Mouse (Mus musculus): Measurements from ENCODE around the gene Olfr143. TPM values are rescaled to one million over a fixed set of nuclear protein-coding genes. Genes with fewer than 3 reads are reported as not detected.

The Olfr143 gene
- polyA plus RNA-seq (2015; fragmentation: Nextera tagmentation; extraction: Ambion mirVana), result not detected in 2 replicates

- H3K4me3 ChIP-seq (replicated peaks), result no peak within 1 kb of the TSS
Observed at GRCm38 (mm10) chr9:38252474-38252873, at the start of gene Olfr143. Olfr143 (plus strand) TSS chr9:38252774.

GRCm38 (mm10) chr9:38208065-38208464 lies 44.5 kb upstream of the Olfr143 start, which contains the start of gene Olfr893:
Olfr893 (plus strand) TSS chr9:38208365.
- Histone ChIP-seq H3K9me3 (replicated peaks) (no peaks in the 10 kb centered on the region), H3K4me3 (replicated peaks) (no peak within 1 kb of the TSS), H3K27me3 (replicated peaks) (no peaks in the 10 kb centered on the region), H3K36me3 (no peaks in the 10 kb centered on the region), H3K9ac (replicated peaks) (no peak within 1 kb of the TSS), H3K27ac (replicated peaks) (no peak within 1 kb of the TSS), H3K4me1 (no peaks in the 10 kb centered on the region), H3K4me2 (no peak within 1 kb of the TSS)
- WGBS, result 64% methylated on average over 3 of the region's 3 CpGs
- no peak for ATAC-seq (ENCODE audit: low FRiP score)

More at GRCm38 (mm10) chr9:38252474-38252873, at the start of gene Olfr143:
- Histone ChIP-seq H3K27me3 (replicated peaks) (no peaks in the 10 kb centered on the region), H3K4me2 (no peak within 1 kb of the TSS), H3K9ac (replicated peaks) (no peak within 1 kb of the TSS), H3K9me3 (replicated peaks) (no peaks in the 10 kb centered on the region), H3K27ac (replicated peaks) (no peak within 1 kb of the TSS), H3K36me3 (no peaks in the 10 kb centered on the region), H3K4me1 (no peaks in the 10 kb centered on the region)
- ATAC-seq (ENCODE audit: low FRiP score), result no peak

- Histone ChIP-seq H3K4me3 (replicated peaks) (no peak within 1 kb of the TSS), H3K4me1 (no peaks in the 10 kb centered on the region), H3K9me3 (replicated peaks) (no peaks in the 10 kb centered on the region), H3K27me3 (replicated peaks) (no peaks in the 10 kb centered on the region), H3K27ac (replicated peaks) (no peak within 1 kb of the TSS), H3K4me2 (no peak within 1 kb of the TSS), H3K36me3 (no peaks in the 10 kb centered on the region), H3K9ac (replicated peaks) (no peak within 1 kb of the TSS)
- no peak for ATAC-seq (ENCODE audit: low FRiP score)
Observed at GRCm38 (mm10) chr9:38217755-38218154, 34.8 kb upstream of the Olfr143 start, which contains the start of gene Olfr894. Olfr894 (plus strand) TSS chr9:38218055.

GRCm38 (mm10) chr9:38267551-38267950 lies 15.0 kb downstream of the Olfr143 start, which contains the start of gene Olfr895:
Olfr895 (plus strand) TSS chr9:38267851.
- ATAC-seq (ENCODE audit: low FRiP score), result no peak
- Histone ChIP-seq H3K9me3 (replicated peaks) (no peaks in the 10 kb centered on the region), H3K4me3 (replicated peaks) (no peak within 1 kb of the TSS), H3K4me1 (no peaks in the 10 kb centered on the region), H3K27ac (replicated peaks) (no peak within 1 kb of the TSS), H3K4me2 (no peak within 1 kb of the TSS), H3K27me3 (replicated peaks) (no peaks in the 10 kb centered on the region), H3K9ac (replicated peaks) (no peak within 1 kb of the TSS), H3K36me3 (no peaks in the 10 kb centered on the region)

GRCm38 (mm10) chr9:38290807-38291206 lies 38.2 kb downstream of the Olfr143 start, which contains the start of gene Olfr896-ps1:
Olfr896-ps1 (plus strand) TSS chr9:38291107.
- H3K4me2 ChIP-seq, result no peak within 1 kb of the TSS
- 94% methylated on average over 1 of the region's 1 CpGs for WGBS
- H3K9ac ChIP-seq (replicated peaks), result no peak within 1 kb of the TSS
- no peaks in the 10 kb centered on the region for H3K9me3 ChIP-seq (replicated peaks)
- H3K36me3 ChIP-seq, result no peaks in the 10 kb centered on the region
- H3K27ac ChIP-seq (replicated peaks), result no peak within 1 kb of the TSS
- ATAC-seq (ENCODE audit: low FRiP score), result no peak
- no peaks in the 10 kb centered on the region for H3K4me1 ChIP-seq
- H3K4me3 ChIP-seq (replicated peaks), result no peak within 1 kb of the TSS
- H3K27me3 ChIP-seq (replicated peaks), result no peaks in the 10 kb centered on the region

Other genes starting within 250 kb of the Olfr143 start
- gene Olfr883, start 227.0 kb upstream of the Olfr143 start, polyA plus RNA-seq (2015; fragmentation: Nextera tagmentation; extraction: Ambion mirVana), result not detected in 2 replicates
- gene Olfr884, start 206.2 kb upstream of the Olfr143 start, polyA plus RNA-seq (2015; fragmentation: Nextera tagmentation; extraction: Ambion mirVana), result not detected in 2 replicates
- gene Olfr885, start 191.5 kb upstream of the Olfr143 start, polyA plus RNA-seq (2015; fragmentation: Nextera tagmentation; extraction: Ambion mirVana), result not detected in 2 replicates
- gene Olfr887, start 168.7 kb upstream of the Olfr143 start, polyA plus RNA-seq (2015; fragmentation: Nextera tagmentation; extraction: Ambion mirVana), result not detected in 2 replicates
- gene Olfr888, start 144.6 kb upstream of the Olfr143 start, polyA plus RNA-seq (2015; fragmentation: Nextera tagmentation; extraction: Ambion mirVana), result not detected in 2 replicates
- 0.04 and 0.10 TPM in 2 replicates for gene Olfr889, start 137.6 kb upstream of the Olfr143 start, polyA plus RNA-seq (2015; fragmentation: Nextera tagmentation; extraction: Ambion mirVana)
- not detected in 2 replicates for gene Olfr890, start 110.3 kb upstream of the Olfr143 start, polyA plus RNA-seq (2015; fragmentation: Nextera tagmentation; extraction: Ambion mirVana)
- gene Olfr891, start 72.0 kb upstream of the Olfr143 start, polyA plus RNA-seq (2015; fragmentation: Nextera tagmentation; extraction: Ambion mirVana), result not detected in 2 replicates
- gene Olfr893, start 44.4 kb upstream of the Olfr143 start, polyA plus RNA-seq (2015; fragmentation: Nextera tagmentation; extraction: Ambion mirVana), result not detected in 2 replicates
- not detected in 2 replicates for gene Olfr894, start 34.7 kb upstream of the Olfr143 start, polyA plus RNA-seq (2015; fragmentation: Nextera tagmentation; extraction: Ambion mirVana)
- not detected in 2 replicates for gene Olfr895, start 15.1 kb downstream of the Olfr143 start, polyA plus RNA-seq (2015; fragmentation: Nextera tagmentation; extraction: Ambion mirVana)
- not detected in 2 replicates for gene Olfr896-ps1, start 38.3 kb downstream of the Olfr143 start, polyA plus RNA-seq (2015; fragmentation: Nextera tagmentation; extraction: Ambion mirVana)
- gene Olfr25, start 76.3 kb downstream of the Olfr143 start, polyA plus RNA-seq (2015; fragmentation: Nextera tagmentation; extraction: Ambion mirVana), result not detected in 2 replicates
- gene Olfr898, start 95.6 kb downstream of the Olfr143 start, polyA plus RNA-seq (2015; fragmentation: Nextera tagmentation; extraction: Ambion mirVana), result not detected in 2 replicates
- gene Olfr250, start 114.1 kb downstream of the Olfr143 start, polyA plus RNA-seq (2015; fragmentation: Nextera tagmentation; extraction: Ambion mirVana), result not detected in 2 replicates
- gene Olfr251, start 124.3 kb downstream of the Olfr143 start, polyA plus RNA-seq (2015; fragmentation: Nextera tagmentation; extraction: Ambion mirVana), result not detected in 2 replicates
- not detected in 2 replicates for gene Olfr147, start 148.9 kb downstream of the Olfr143 start, polyA plus RNA-seq (2015; fragmentation: Nextera tagmentation; extraction: Ambion mirVana)
- not detected in 2 replicates for gene Olfr901, start 176.7 kb downstream of the Olfr143 start, polyA plus RNA-seq (2015; fragmentation: Nextera tagmentation; extraction: Ambion mirVana)
- not detected in 2 replicates for gene Olfr902, start 194.9 kb downstream of the Olfr143 start, polyA plus RNA-seq (2015; fragmentation: Nextera tagmentation; extraction: Ambion mirVana)
- not detected in 2 replicates for gene Olfr904, start 210.4 kb downstream of the Olfr143 start, polyA plus RNA-seq (2015; fragmentation: Nextera tagmentation; extraction: Ambion mirVana)
- gene Olfr905, start 218.3 kb downstream of the Olfr143 start, polyA plus RNA-seq (2015; fragmentation: Nextera tagmentation; extraction: Ambion mirVana), result not detected in 2 replicates
- gene Olfr906, start 234.3 kb downstream of the Olfr143 start, polyA plus RNA-seq (2015; fragmentation: Nextera tagmentation; extraction: Ambion mirVana), result not detected in 2 replicates
- gene Olfr907, start 243.0 kb downstream of the Olfr143 start, polyA plus RNA-seq (2015; fragmentation: Nextera tagmentation; extraction: Ambion mirVana), result not detected in 2 replicates

All from neural tube, embryonic 15.5 days (tissue).